Comparison of ENCODE assay signal across 20 mouse cellular contexts in the genomic region with DNA sequence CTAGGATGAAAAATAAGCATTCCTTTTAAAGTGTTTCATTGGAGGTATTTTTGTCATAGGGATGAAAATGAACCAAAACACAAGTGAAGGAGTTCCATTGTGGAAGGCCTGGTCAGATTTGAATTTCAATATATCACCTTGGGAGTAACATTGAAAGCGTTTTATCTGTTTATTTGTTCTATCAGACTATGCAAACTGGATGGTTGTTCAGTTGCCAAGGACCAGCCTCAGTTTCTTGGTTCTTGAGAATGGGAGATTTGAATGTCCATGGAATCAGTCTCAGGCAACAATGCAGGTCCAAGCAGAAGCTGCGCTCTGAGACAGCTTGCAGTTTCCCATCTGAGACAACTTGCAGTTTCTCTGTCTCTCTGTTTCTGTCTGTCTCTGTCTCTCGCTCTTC.
"Had no signal": no experiment of that assay in that cellular context is flagged by ENCODE, and none has a peak within 500 bp of the region (broad histone marks: within the 10 kb centered on the region; RNA-seq: fewer than 3 reads in every experiment).

No protein-coding gene starts in this region.

- H3K27me3 ChIP-seq: liver, embryonic 13.5 days; liver, embryonic 15.5 days; lung, embryonic 15.5 days; megakaryocyte, embryonic 14.5 days; midbrain, embryonic 13.5 days; neural tube, embryonic 12.5 days; stomach, embryonic 15.5 days had no signal

- H3K27ac ChIP-seq: liver, embryonic 13.5 days; liver, embryonic 15.5 days; lung, embryonic 15.5 days; macrophage; midbrain, embryonic 10.5 days; midbrain, embryonic 13.5 days; neural tube, embryonic 12.5 days; stomach, embryonic 15.5 days; stomach, postnatal 0 days had no signal

- H3K36me3 ChIP-seq: liver, embryonic 13.5 days; liver, embryonic 15.5 days; lung, embryonic 15.5 days; midbrain, embryonic 10.5 days; midbrain, embryonic 13.5 days; neural tube, embryonic 12.5 days; stomach, embryonic 15.5 days had no signal

- H3K9ac ChIP-seq: liver, embryonic 13.5 days; liver, embryonic 15.5 days; liver, postnatal 0 days; lung, embryonic 15.5 days; midbrain, embryonic 13.5 days; neural tube, embryonic 12.5 days; stomach, embryonic 15.5 days had no signal

- H3K4me2 ChIP-seq: liver, embryonic 13.5 days; liver, embryonic 15.5 days; lung, embryonic 15.5 days; midbrain, embryonic 13.5 days; neural tube, embryonic 12.5 days; stomach, embryonic 15.5 days had no signal

- H3K4me1 ChIP-seq: liver, embryonic 13.5 days; liver, embryonic 15.5 days; lung, embryonic 15.5 days; neural tube, embryonic 12.5 days; stomach, embryonic 15.5 days had no signal

- H3K4me3 ChIP-seq: liver, embryonic 13.5 days; liver, embryonic 15.5 days; lung, embryonic 15.5 days; megakaryocyte, embryonic 14.5 days; midbrain, embryonic 10.5 days; midbrain, embryonic 13.5 days; neural tube, embryonic 12.5 days; stomach, embryonic 15.5 days had no signal

- H3K9me3 ChIP-seq: liver, embryonic 13.5 days; liver, embryonic 15.5 days; lung, embryonic 15.5 days; megakaryocyte, embryonic 14.5 days; midbrain, embryonic 10.5 days; midbrain, embryonic 13.5 days; neural tube, embryonic 12.5 days; stomach, embryonic 15.5 days had no signal

- DNase-seq: liver, embryonic 13.5 days; liver, postnatal 0 days; lung, adult 2 months; lung, postnatal 14 days; lung, postnatal 36 days; right cerebral cortex, postnatal 14 days; thymus, adult 18-20 months; thymus, postnatal 14 days; thymus, postnatal 36 days had no signal

- ATAC-seq: liver, postnatal 0 days; lung, postnatal 0 days; midbrain, embryonic 13.5 days; midbrain, embryonic 16.5 days had no signal
